Mouse (Mus musculus) liver, embryonic 16.5 days (tissue): ENCODE results near the gene Eif3l. TPM values are rescaled to one million over a fixed set of nuclear protein-coding genes. Genes with fewer than 3 reads are reported as not detected.

Experiments
- ATAC-seq: fragments of 200-750 bp; cut with Nextera tagmentation; 2 replicates; pipeline ENCODE4 v1.8.0; 2017; ENCODE audit warnings: low read depth, mild to moderate bottlenecking, moderate number of reproducible peaks, moderate library complexity
- H3K27ac ChIP-seq: fragments of 300-500 bp; sonication (generic); 2 replicates; pipeline ENCODE4 v1.5.1; 2014; ENCODE audit warnings: mild to moderate bottlenecking, low read length
- H3K27me3 ChIP-seq: fragments of 300-500 bp; sonication (generic); 2 replicates; pipeline ENCODE4 v1.6.1; 2014; ENCODE audit warnings: low read depth, low read length, mixed read lengths; ENCODE audit not compliant: control insufficient read depth, insufficient read depth
- H3K36me3 ChIP-seq: fragments of 300-500 bp; sonication (generic); 2 replicates; pipeline ENCODE4 v1.6.1; 2014; ENCODE audit warnings: mild to moderate bottlenecking; ENCODE audit not compliant: control insufficient read depth, insufficient read depth
- H3K4me1 ChIP-seq: fragments of 300-500 bp; sonication (generic); 2 replicates; pipeline ENCODE4 v1.6.1; 2014; ENCODE audit warnings: low read depth, low read length, mixed read lengths; ENCODE audit not compliant: control insufficient read depth
- H3K4me2 ChIP-seq: fragments of 300-500 bp; sonication (generic); 2 replicates; pipeline ENCODE4 v1.6.1; 2014; ENCODE audit warnings: low read depth, low read length, mixed read lengths
- H3K4me3 ChIP-seq: fragments of 300-500 bp; sonication (generic); 2 replicates; pipeline ENCODE4 v1.5.1; 2014; ENCODE audit warnings: low read depth, mild to moderate bottlenecking, low read length
- H3K9ac ChIP-seq: fragments of 300-500 bp; sonication (generic); 2 replicates; pipeline ENCODE4 v1.6.1; 2014; ENCODE audit warnings: low read depth, low read length
- H3K9me3 ChIP-seq: fragments of 300-500 bp; sonication (generic); replicated peaks from 2 replicates; pipeline ENCODE4 v1.6.1; 2016; ENCODE audit warnings: low read length; ENCODE audit not compliant: control insufficient read depth
- WGBS: fragments of 180-500 bp; shearing (Covaris S2); extraction: QIAGEN DNeasy Blood & Tissue Kit; methylation state at CpG from one replicate; pipeline ENCODE4 v1.1.7; 2014; ENCODE audit not compliant: insufficient replicate concordance; 5-methylcytosine and 5-hydroxymethylcytosine counted together
- polyA plus RNA-seq: library from polyadenylated mRNA; unstranded; fragments of >200 nt; fragmentation: Nextera tagmentation; extraction: Ambion mirVana; gene quantifications from 2 replicates; pipeline ENCODE4 v1.2.1, GENCODE M21; 2015

Eif3l gene
- polyA plus RNA-seq, 1 experiment from 2014 or later, result 107 TPM

DNA sequence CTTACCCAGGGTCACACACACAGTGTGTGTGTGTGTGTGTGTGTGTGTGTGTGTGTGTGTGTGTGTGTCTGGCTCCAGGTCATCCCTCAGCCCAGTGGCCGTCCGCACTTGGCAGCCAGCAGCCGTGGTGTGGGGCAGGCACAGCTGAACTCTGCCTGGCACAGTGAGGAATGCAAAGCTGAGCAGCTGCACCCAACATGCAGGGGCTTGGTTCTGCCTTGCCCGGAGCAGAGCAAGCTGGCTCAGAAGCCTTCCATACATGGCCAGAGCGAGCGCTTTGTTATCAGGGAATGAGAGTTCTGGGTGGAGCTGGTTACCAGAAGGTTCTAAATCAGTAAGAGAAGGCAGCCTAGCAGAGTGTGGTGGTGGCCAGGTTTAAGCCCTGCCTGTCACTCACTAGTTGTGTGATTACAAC, 22.6 kb downstream of the Eif3l start:
- H3K36me3 ChIP-seq, result peaks cover 19% of the 10 kb centered on the region
- WGBS, result 36% methylated on average over 6 of the region's 6 CpGs
- no peaks in the 10 kb centered on the region for H3K27me3 ChIP-seq
- no peak overlapping the region for H3K4me2 ChIP-seq
- no peak overlapping the region for H3K27ac ChIP-seq
- no peak overlapping the region for H3K9ac ChIP-seq
- H3K4me1 ChIP-seq, result peaks cover 5% of the 10 kb centered on the region
- no peaks in the 10 kb centered on the region for H3K9me3 ChIP-seq
- H3K4me3 ChIP-seq, result no peak overlapping the region
- ATAC-seq, result peak; percentile 48; the same call in 1 of the 2 replicates

DNA sequence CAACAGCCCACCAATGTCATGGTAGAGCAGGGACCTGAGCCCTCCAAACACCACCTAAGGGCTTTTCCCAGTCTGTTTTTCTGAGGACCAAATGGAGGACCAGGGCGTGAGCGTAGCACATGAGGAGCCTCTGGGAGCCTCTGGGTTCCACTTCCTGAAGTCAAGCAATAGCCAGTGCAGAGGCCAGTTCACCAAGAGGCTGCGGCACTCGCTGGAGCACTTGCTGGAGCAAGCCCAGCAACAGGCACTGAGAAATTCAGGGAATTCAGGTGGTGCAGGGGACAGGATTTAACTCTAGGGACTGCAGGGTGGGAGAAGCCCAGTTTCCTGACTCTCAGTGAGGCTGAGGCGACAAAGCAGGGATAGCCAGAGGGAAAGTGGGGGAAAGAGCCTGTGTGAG, 23.2 kb downstream of the Eif3l start:
- Histone ChIP-seq H3K27me3 (no peaks in the 10 kb centered on the region), H3K36me3 (peaks cover 16% of the 10 kb centered on the region), H3K4me3 (no peak overlapping the region), H3K9ac (no peak overlapping the region), H3K27ac (no peak overlapping the region), H3K9me3 (no peaks in the 10 kb centered on the region), H3K4me1 (peaks cover 5% of the 10 kb centered on the region), H3K4me2 (no peak overlapping the region)
- WGBS, result 68% methylated on average over 5 of the region's 5 CpGs
- ATAC-seq, result no peak

DNA sequence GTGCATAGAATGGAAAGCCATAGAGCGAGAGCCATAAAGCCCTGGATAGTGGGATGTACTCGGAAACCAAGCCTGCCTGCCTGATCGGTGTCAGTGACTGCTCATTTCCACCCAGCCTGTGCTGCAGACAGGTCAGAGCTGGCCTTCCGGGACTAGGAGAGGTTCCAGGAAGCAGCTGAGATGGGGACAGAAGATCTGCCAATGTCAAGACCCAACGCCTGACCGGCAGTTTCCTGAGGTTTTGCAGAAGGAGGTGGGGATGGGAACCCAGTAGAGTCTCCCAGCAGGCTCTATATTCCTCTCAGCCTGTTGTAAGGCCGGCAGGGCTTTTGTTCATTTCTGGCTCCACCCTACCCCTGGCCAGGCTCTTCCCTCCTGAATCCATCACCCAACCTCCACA, 23.9 kb downstream of the Eif3l start:
- no peak overlapping the region for H3K9ac ChIP-seq
- H3K4me2 ChIP-seq, result no peak overlapping the region
- no peak overlapping the region for H3K27ac ChIP-seq
- peak; percentile 16; the same call in 1 of the 2 replicates for ATAC-seq
- H3K36me3 ChIP-seq, result peaks cover 10% of the 10 kb centered on the region
- H3K4me3 ChIP-seq, result no peak overlapping the region
- WGBS, result 24% methylated on average over 7 of the region's 7 CpGs
- H3K4me1 ChIP-seq, result peaks cover 5% of the 10 kb centered on the region
- no peaks in the 10 kb centered on the region for H3K9me3 ChIP-seq
- no peaks in the 10 kb centered on the region for H3K27me3 ChIP-seq

DNA sequence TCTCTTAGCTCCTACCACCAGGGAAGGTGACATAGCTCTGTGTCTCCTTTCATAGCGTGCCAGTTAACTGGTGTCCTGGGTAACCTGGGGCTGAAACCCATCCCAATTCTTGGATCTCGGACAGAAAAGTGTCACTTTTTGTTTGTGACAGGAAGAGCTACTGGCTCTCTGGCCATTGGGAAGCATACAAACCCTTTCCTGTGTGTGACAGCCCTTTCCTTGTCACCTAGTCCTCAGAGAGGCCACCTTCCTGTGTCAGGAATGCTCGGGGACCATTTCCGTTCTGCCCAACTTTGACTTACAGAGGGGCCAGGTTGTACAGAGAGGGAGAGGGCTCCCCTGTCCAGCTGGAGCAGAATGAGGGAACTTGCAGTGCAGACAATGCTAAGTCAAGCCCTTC, 24.5 kb downstream of the Eif3l start:
- H3K4me1 ChIP-seq, result peaks cover 5% of the 10 kb centered on the region
- H3K27ac ChIP-seq, result no peak overlapping the region
- H3K36me3 ChIP-seq, result peaks cover 4% of the 10 kb centered on the region
- H3K9me3 ChIP-seq, result no peaks in the 10 kb centered on the region
- 44% methylated on average over 4 of the region's 4 CpGs for WGBS
- no peak overlapping the region for H3K9ac ChIP-seq
- ATAC-seq, result no peak
- no peaks in the 10 kb centered on the region for H3K27me3 ChIP-seq
- H3K4me3 ChIP-seq, result no peak overlapping the region
- no peak overlapping the region for H3K4me2 ChIP-seq

DNA sequence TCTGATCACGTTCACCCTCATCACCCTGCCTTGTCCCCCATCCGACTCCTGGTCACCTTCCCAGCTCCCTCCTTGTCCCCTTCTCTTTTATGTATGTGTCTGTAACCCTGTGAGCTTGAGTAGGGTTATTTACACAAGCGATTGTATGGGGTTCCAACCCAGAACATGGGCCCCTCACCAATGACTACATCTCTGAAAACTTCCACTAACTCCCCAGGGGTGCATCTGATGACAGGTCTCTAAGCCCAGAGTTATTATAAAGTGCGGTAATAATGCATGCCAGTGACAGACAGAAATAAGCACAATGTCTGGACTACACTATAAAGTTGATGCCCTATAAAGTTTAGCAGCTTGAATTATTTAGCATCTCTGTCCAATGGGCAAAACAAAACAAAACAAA, 25.4 kb downstream of the Eif3l start:
- Histone ChIP-seq H3K4me2 (no peak overlapping the region), H3K36me3 (peaks cover 3% of the 10 kb centered on the region; the same call in 1 of the 2 replicates), H3K9me3 (no peaks in the 10 kb centered on the region), H3K9ac (no peak overlapping the region), H3K27ac (no peak overlapping the region), H3K4me1 (peaks cover 6% of the 10 kb centered on the region), H3K27me3 (no peaks in the 10 kb centered on the region), H3K4me3 (no peak overlapping the region)
- WGBS, result 61% methylated on average over 4 of the region's 4 CpGs
- no peak for ATAC-seq

DNA sequence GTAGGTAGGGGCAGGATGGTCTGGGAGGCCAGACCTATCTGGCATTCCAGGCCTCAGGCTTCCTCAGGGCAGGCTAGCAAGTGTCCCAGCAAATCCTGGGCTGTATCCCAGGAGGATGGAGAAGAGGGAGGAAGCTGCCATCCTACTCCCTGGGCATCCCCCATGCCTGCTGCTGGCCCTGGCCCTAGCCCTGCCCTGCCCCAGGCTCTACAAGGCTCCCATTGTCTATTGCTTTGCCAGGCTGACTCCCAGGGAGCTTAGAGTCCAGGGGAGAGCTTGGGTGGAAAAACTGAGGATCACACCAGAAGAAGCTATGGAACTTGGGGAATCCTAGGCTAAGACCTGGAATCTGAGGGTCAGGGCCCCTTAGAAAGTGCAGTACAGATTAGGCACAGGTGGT, 26.6 kb downstream of the Eif3l start:
- Histone ChIP-seq H3K27ac (no peak overlapping the region), H3K4me2 (no peak overlapping the region), H3K27me3 (no peaks in the 10 kb centered on the region), H3K9me3 (no peaks in the 10 kb centered on the region), H3K36me3 (no peaks in the 10 kb centered on the region), H3K4me3 (no peak overlapping the region), H3K9ac (no peak overlapping the region), H3K4me1 (peaks cover 16% of the 10 kb centered on the region)
- no peak for ATAC-seq

DNA sequence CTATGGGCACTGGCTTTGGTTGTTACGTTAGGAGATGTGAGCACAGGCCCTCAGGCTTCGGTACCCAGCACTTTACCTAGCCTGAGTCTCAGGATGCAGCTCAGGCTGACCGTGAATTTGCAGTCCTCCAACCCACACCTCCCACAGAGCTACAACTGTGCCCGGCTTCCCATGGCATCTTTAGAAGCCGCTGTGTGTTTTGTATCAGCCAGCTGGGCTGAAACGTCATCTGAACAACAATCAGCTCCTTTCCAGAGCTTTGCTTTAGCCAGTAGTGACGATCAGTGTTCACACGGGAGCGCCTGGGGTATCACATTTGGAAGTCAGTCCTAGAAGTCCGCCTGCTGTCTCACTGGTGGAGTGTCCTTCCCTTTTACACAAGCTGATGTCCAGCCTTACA, 28.3 kb downstream of the Eif3l start:
- no peak for ATAC-seq
- H3K4me2 ChIP-seq, result no peak overlapping the region
- H3K36me3 ChIP-seq, result no peaks in the 10 kb centered on the region
- no peak overlapping the region for H3K9ac ChIP-seq
- peaks cover 14% of the 10 kb centered on the region for H3K4me1 ChIP-seq
- H3K27ac ChIP-seq, result no peak overlapping the region
- H3K4me3 ChIP-seq, result no peak overlapping the region
- H3K27me3 ChIP-seq, result no peaks in the 10 kb centered on the region
- no peaks in the 10 kb centered on the region for H3K9me3 ChIP-seq
- WGBS, result 66% methylated on average over 10 of the region's 10 CpGs

DNA sequence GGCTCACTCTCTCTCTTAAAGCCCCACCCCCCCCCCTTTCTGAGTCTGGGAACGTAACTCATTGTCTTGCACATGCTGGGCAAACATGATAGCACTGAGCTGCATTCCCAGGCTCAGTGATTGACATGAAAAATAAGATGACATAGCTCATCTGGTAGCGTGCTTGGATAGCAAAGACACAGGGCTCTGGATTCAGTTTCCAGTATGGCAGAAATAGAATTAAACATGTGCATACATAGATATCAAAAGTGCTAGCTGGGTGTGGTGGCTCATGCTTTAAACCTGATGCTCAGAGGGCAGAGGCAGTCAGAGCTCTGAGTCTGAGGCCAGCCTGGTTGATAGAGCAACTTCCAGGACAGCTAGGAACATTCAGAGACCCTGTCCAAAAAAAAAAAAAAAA, 30.8 kb downstream of the Eif3l start:
- Histone ChIP-seq H3K4me3 (no peak overlapping the region), H3K9me3 (no peaks in the 10 kb centered on the region), H3K9ac (no peak overlapping the region), H3K27ac (no peak overlapping the region), H3K4me2 (no peak overlapping the region), H3K27me3 (peaks cover 14% of the 10 kb centered on the region), H3K4me1 (peaks cover 34% of the 10 kb centered on the region), H3K36me3 (no peaks in the 10 kb centered on the region)
- peak; percentile 43; the same call in 1 of the 2 replicates for ATAC-seq
- 13% methylated on average over 2 of the region's 2 CpGs for WGBS

DNA sequence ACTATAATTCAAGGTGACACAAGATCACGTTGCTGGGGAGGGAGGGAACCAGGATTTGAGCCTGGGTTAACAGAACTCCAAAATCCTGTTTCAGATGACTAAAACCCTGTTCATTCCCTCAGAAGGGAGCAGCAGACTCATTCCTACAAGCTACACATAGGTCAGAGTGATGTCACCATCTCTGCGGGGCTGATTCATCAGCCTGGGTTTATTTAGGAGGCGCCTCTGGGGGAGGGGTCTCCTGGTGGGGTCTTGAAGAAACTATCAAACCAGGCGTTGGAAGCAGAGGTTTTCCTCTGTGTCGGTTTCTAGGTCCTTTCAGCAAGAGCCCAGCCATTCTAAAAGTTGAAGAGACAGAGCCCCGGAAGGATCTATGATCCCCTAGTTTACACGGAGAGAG, 33.0 kb downstream of the Eif3l start:
- WGBS, result 38% methylated on average over 7 of the region's 7 CpGs
- ATAC-seq, result no peak
- Histone ChIP-seq H3K9ac (no peak overlapping the region), H3K4me2 (no peak overlapping the region), H3K36me3 (no peaks in the 10 kb centered on the region), H3K9me3 (no peaks in the 10 kb centered on the region), H3K27ac (no peak overlapping the region), H3K27me3 (peaks cover 14% of the 10 kb centered on the region), H3K4me1 (peaks cover 34% of the 10 kb centered on the region), H3K4me3 (no peak overlapping the region)
